Mouse (Mus musculus) gastrocnemius, adult 8-10 months (tissue): Measurements from ENCODE around the gene Mmp17. TPM values are rescaled to one million over a fixed set of nuclear protein-coding genes. Genes with fewer than 3 reads are reported as not detected.
A peak's percentile ranks its signal among the peaks of the same experiment; 100 is the strongest.
"Not testable (repeated sequence)": the region's sequence is repeated elsewhere in the genome, so short reads cannot be mapped to it uniquely, and the experiment has no call there.

ENCODE experiments used
- DNase-seq, 2 experiments: peaks; one replicate each; pipeline ENCODE4 v3.0.0; 2022; ENCODE audit warnings: low spot score in 2 of 2
- total RNA-seq, 4 experiments: library from RNA; stranded (reverse); gene quantifications; 2 replicates each; pipeline ENCODE4 v1.2.4; 2022

The Mmp17 gene
- total RNA-seq, 4 experiments from 2014 or later = 0.22 to 0.58 (median 0.40) TPM

- DNase-seq = no peak
Observed at GRCm38 (mm10) chr5:129586471-129586870, 2.5 kb downstream of the Mmp17 start.

GRCm38 (mm10) chr5:129590915-129591314 lies 6.9 kb downstream of the Mmp17 start:
- DNase-seq = no peak

- DNase-seq = peak; percentile 36 to 63
Observed at GRCm38 (mm10) chr5:129594116-129595114, 10.4 kb downstream of the Mmp17 start.

- no peak for DNase-seq
Observed at GRCm38 (mm10) chr5:129602071-129602487, 18.1 kb downstream of the Mmp17 start.

GRCm38 (mm10) chr5:129607476-129607875 lies 23.5 kb downstream of the Mmp17 start:
- DNase-seq = no peak

GRCm38 (mm10) chr5:129611060-129611459 lies 27.1 kb downstream of the Mmp17 start:
- peak; percentile 32 to 42 for DNase-seq

- not testable (repeated sequence) for DNase-seq
Observed at GRCm38 (mm10) chr5:129620600-129620999, 36.6 kb downstream of the Mmp17 start.

- no peak for DNase-seq
Observed at GRCm38 (mm10) chr5:129621361-129621760, 37.4 kb downstream of the Mmp17 start.

GRCm38 (mm10) chr5:129626099-129626498 lies 42.1 kb downstream of the Mmp17 start:
- DNase-seq = no peak

- DNase-seq = not testable (repeated sequence)
Observed at GRCm38 (mm10) chr5:129626586-129626985, 42.6 kb downstream of the Mmp17 start.

- not testable (repeated sequence) for DNase-seq
Observed at GRCm38 (mm10) chr5:129632270-129633250, 48.6 kb downstream of the Mmp17 start.

GRCm38 (mm10) chr5:129650858-129651257 lies 66.9 kb downstream of the Mmp17 start:
- no peak for DNase-seq

- no peak for DNase-seq
Observed at GRCm38 (mm10) chr5:129657016-129657415, 73.0 kb downstream of the Mmp17 start.

GRCm38 (mm10) chr5:129657931-129658330 lies 74.0 kb downstream of the Mmp17 start:
- DNase-seq = no peak

Other genes with a start within 250 kb of the Mmp17 start
- 10 to 100 TPM; 16.5 to 23.9 (median 19.9) TPM for gene Sfswap, start 82.9 kb upstream of the Mmp17 start, total RNA-seq
- gene Zfp11, start 85.9 kb downstream of the Mmp17 start, total RNA-seq = 1 to 10 TPM; 2.1 to 2.6 (median 2.4) TPM
- gene Sept14, start 124.3 kb downstream of the Mmp17 start, total RNA-seq = not detected
- 10 to 100 TPM; 51.7 to 62.7 (median 57.5) TPM for gene Mrps17, start 131.3 kb downstream of the Mmp17 start, total RNA-seq
- gene Nipsnap2, start 140.9 kb downstream of the Mmp17 start, total RNA-seq = 100 to 1,000 TPM; 494 to 562 (median 513) TPM
- gene Psph, start 203.3 kb downstream of the Mmp17 start, total RNA-seq = 10 to 100 TPM; 11.6 to 15.4 (median 14.8) TPM